Mouse (Mus musculus): ENCODE measurements around the gene Sox10.
A peak's percentile ranks its signal among the peaks of the same experiment; 100 is the strongest.

GRCm38 (mm10) chr15:79162822-79163221 is 2.2 kb downstream of the Sox10 start:
- TF ChIP-seq CTCF (conservative IDR thresholded peaks at IDR 0.05; ENCODE audit: low read length) (peak; percentile 45), NANOG (IDR thresholded peaks at IDR 0.05; ENCODE audit: borderline replicate concordance, low read length) (no peak), POU5F1 (IDR thresholded peaks at IDR 0.05; ENCODE audit: borderline replicate concordance, low read length) (no peak)

All from E14TG2a.4 (cell line).